Mouse (Mus musculus) embryonic fibroblast, embryonic 13.5 days (primary cell): ENCODE measurements around the gene Lrrc75a.

ENCODE experiments used
- CTCF ChIP-seq: IDR thresholded peaks from 2 replicates; pipeline ENCODE4 v1.5.1; 2011; ENCODE audit warnings: mild to moderate bottlenecking, control low read depth, low read length, moderate library complexity, borderline replicate concordance; ENCODE audit not compliant: insufficient read depth
- POLR2A ChIP-seq: IDR thresholded peaks from 2 replicates; pipeline ENCODE4 v1.6.1; 2011; ENCODE audit warnings: low read depth, mild to moderate bottlenecking, control low read depth, low read length, moderate library complexity

- TF ChIP-seq CTCF = no peak
- TF ChIP-seq POLR2A = no peak
Observed at GRCm38 (mm10) chr11:62640378-62640777, 7.9 kb downstream of the Lrrc75a start.
